Mouse (Mus musculus) midbrain, embryonic 16.5 days (tissue): ENCODE measurements around the gene Glis3. TPM values are rescaled to one million over a fixed set of nuclear protein-coding genes. Genes with fewer than 3 reads are reported as not detected.

Experiments used
- ATAC-seq: fragments of 200-750 bp; cut with Nextera tagmentation; 2 replicates; pipeline ENCODE4 v1.8.0; 2017; ENCODE audit warnings: moderate TSS enrichment
- H3K27ac ChIP-seq: fragments of 300-500 bp; sonication (generic); 2 replicates; pipeline ENCODE4 v1.5.1; 2014; ENCODE audit warnings: mild to moderate bottlenecking, low read length, mixed read lengths
- H3K27me3 ChIP-seq: fragments of 300-500 bp; sonication (generic); 2 replicates; pipeline ENCODE4 v1.6.1; 2014; ENCODE audit warnings: low read depth, low read length, mixed read lengths; ENCODE audit not compliant: control insufficient read depth, insufficient read depth
- H3K36me3 ChIP-seq: fragments of 300-500 bp; sonication (generic); 2 replicates; pipeline ENCODE4 v1.6.1; 2014; ENCODE audit warnings: mild to moderate bottlenecking, low read length, moderate library complexity, mixed read lengths; ENCODE audit not compliant: control insufficient read depth, insufficient read depth
- H3K4me1 ChIP-seq: fragments of 300-500 bp; sonication (generic); 2 replicates; pipeline ENCODE4 v1.6.1; 2014; ENCODE audit warnings: mild to moderate bottlenecking, low read length, mixed read lengths; ENCODE audit not compliant: control insufficient read depth, insufficient read depth
- H3K4me2 ChIP-seq: fragments of 300-500 bp; sonication (generic); 2 replicates; pipeline ENCODE4 v1.6.1; 2014; ENCODE audit warnings: mild to moderate bottlenecking, low read length, mixed read lengths
- H3K4me3 ChIP-seq: fragments of 300-500 bp; sonication (generic); 2 replicates; pipeline ENCODE4 v1.5.1; 2014; ENCODE audit warnings: low read depth, mild to moderate bottlenecking, low read length, moderate library complexity, mixed read lengths
- H3K9ac ChIP-seq: fragments of 300-500 bp; sonication (generic); 2 replicates; pipeline ENCODE4 v1.6.1; 2014; ENCODE audit warnings: low read depth, low read length, mixed read lengths
- H3K9me3 ChIP-seq: fragments of 300-500 bp; sonication (generic); replicated peaks from 2 replicates; pipeline ENCODE4 v1.6.1; 2014; ENCODE audit warnings: mild to moderate bottlenecking, low read length, mixed read lengths; ENCODE audit not compliant: control insufficient read depth, poor library complexity, severe bottlenecking
- WGBS: fragments of 180-500 bp; shearing (Covaris S2); extraction: QIAGEN DNeasy Blood & Tissue Kit; methylation state at CpG from one replicate; pipeline ENCODE4 v1.1.7; 2014; 5-methylcytosine and 5-hydroxymethylcytosine counted together
- polyA plus RNA-seq: library from polyadenylated mRNA; unstranded; fragments of >200 nt; fragmentation: Nextera tagmentation; extraction: Ambion mirVana; gene quantifications from 2 replicates; pipeline ENCODE4 v1.2.1, GENCODE M21; 2015

Gene Glis3
- polyA plus RNA-seq = 2.5 and 2.7 TPM in 2 replicates

- peaks cover 18% of the 10 kb centered on the region for H3K4me1 ChIP-seq
- H3K27me3 ChIP-seq = peaks cover 13% of the 10 kb centered on the region
- WGBS = under 1% methylated on average over 61 of the region's 66 CpGs
- H3K9ac ChIP-seq = peak within 1 kb of the TSS; percentile 65
- no peaks in the 10 kb centered on the region for H3K36me3 ChIP-seq
- ATAC-seq = peak; percentile 91
- H3K27ac ChIP-seq = 0 out of 2 replicates have a peak within 1 kb of the TSS, but pooled peaks have one; percentile 36
- H3K4me3 ChIP-seq = peak within 1 kb of the TSS; percentile 55
- no peaks in the 10 kb centered on the region for H3K9me3 ChIP-seq
- H3K4me2 ChIP-seq = peak within 1 kb of the TSS; percentile 96
Observed at GRCm38 (mm10) chr19:28679776-28680391, at the start of gene Glis3. TSS of gene Glis3 (minus strand) at chr19:28680077.

DNA sequence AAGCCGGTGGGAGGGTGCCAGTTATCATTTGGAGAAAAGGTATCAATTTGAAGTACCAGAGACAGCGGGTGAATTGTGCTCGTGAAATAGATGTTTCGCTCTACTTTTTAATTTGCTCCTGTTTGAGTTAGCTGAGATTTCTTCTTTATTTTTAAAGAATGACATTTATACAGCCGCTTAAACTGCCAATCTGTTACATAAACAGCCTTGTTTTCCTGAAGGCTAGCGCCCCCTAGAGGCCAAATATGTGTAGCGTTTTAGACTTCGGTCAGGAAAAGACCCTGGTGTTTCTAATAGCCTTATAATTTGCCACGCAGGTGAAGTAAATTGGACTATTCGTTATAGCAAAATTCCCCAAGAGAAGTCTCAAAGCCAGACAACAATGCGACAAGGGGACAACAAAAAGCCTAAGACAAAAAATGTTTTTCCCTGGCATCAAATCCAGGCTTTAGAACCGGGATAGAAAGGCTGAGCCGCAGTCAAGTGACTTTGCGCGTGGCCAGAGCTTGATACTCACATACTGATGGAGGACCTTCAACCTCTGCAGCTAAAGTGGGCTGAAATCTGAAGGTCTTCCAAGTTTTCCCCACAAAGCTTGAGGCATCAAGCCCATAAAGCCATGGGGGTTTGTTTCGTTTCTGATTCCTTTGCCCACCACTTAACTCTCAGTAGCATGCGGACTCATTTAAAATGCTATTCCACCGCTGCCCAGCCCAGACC, 46.4 kb upstream of the Glis3 start:
- H3K4me2 ChIP-seq = no peak overlapping the region
- H3K27ac ChIP-seq = no peak overlapping the region
- H3K27me3 ChIP-seq = no peaks in the 10 kb centered on the region
- no peaks in the 10 kb centered on the region for H3K36me3 ChIP-seq
- ATAC-seq = no peak
- WGBS = 55% methylated on average over 18 of the region's 18 CpGs
- no peaks in the 10 kb centered on the region for H3K9me3 ChIP-seq
- no peak overlapping the region for H3K9ac ChIP-seq
- H3K4me3 ChIP-seq = no peak overlapping the region
- no peaks in the 10 kb centered on the region for H3K4me1 ChIP-seq

GRCm38 (mm10) chr19:28724641-28725040, 44.8 kb upstream of the Glis3 start:
- Histone ChIP-seq H3K9ac (no peak overlapping the region), H3K9me3 (no peaks in the 10 kb centered on the region), H3K27ac (no peak overlapping the region), H3K4me3 (no peak overlapping the region), H3K4me1 (no peaks in the 10 kb centered on the region), H3K4me2 (no peak overlapping the region), H3K27me3 (no peaks in the 10 kb centered on the region), H3K36me3 (no peaks in the 10 kb centered on the region)
- 81% methylated on average over 7 of the region's 7 CpGs for WGBS
- ATAC-seq = no peak

GRCm38 (mm10) chr19:28722626-28723025, 42.7 kb upstream of the Glis3 start:
- Histone ChIP-seq H3K36me3 (no peaks in the 10 kb centered on the region), H3K27ac (no peak overlapping the region), H3K9ac (no peak overlapping the region), H3K4me2 (no peak overlapping the region), H3K4me3 (no peak overlapping the region), H3K4me1 (no peaks in the 10 kb centered on the region), H3K27me3 (no peaks in the 10 kb centered on the region), H3K9me3 (no peaks in the 10 kb centered on the region)
- no peak for ATAC-seq
- 78% methylated on average over 4 of the region's 4 CpGs for WGBS

DNA sequence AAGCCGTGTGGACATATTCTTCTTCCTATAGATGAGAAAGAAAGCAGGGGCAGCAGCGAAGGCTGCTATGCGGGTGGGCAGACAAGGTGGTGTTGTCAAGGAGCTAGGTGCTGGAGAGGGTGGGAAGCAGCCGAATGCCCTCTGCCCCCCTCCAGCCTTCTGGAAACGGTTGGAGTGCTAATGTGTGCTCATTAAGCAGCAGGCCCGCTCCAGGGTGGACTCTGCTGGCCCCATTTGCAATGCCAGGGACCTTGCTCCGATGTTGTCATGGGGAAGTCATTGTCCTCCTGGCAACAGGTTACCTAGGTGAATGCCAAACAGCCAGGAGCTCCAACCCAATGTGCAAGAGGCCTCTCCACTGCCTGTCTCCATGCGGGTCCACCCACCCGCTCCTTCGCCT, 42.0 kb upstream of the Glis3 start:
- Histone ChIP-seq H3K27ac (no peak overlapping the region), H3K4me1 (no peaks in the 10 kb centered on the region), H3K9me3 (no peaks in the 10 kb centered on the region), H3K4me2 (no peak overlapping the region), H3K36me3 (no peaks in the 10 kb centered on the region), H3K4me3 (no peak overlapping the region), H3K9ac (no peak overlapping the region), H3K27me3 (no peaks in the 10 kb centered on the region)
- 82% methylated on average over 10 of the region's 10 CpGs for WGBS
- ATAC-seq = no peak

DNA sequence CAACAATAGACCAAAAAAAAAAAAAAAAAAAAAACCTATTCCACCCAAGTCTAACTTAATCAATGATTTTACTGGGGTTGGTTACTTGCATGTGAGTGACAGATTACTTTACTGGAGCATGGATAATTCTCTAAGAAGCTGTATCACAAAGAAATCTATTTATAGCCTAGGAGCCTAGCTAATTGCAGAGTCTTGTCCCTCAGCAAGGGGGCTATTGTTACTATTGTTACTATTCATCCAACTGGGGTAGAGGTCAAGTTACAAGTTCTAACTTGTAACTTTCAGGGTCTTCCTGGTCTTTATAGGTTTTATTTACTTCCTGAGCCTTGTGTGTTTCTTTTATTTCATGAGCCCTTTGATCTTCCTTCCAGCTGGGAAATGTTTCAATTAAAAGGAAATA, 40.1 kb upstream of the Glis3 start:
- no peak for ATAC-seq
- no peak overlapping the region for H3K4me2 ChIP-seq
- H3K36me3 ChIP-seq = no peaks in the 10 kb centered on the region
- no peak overlapping the region for H3K27ac ChIP-seq
- no peak overlapping the region for H3K4me3 ChIP-seq
- no peaks in the 10 kb centered on the region for H3K9me3 ChIP-seq
- H3K4me1 ChIP-seq = no peaks in the 10 kb centered on the region
- H3K27me3 ChIP-seq = no peaks in the 10 kb centered on the region
- no peak overlapping the region for H3K9ac ChIP-seq

DNA sequence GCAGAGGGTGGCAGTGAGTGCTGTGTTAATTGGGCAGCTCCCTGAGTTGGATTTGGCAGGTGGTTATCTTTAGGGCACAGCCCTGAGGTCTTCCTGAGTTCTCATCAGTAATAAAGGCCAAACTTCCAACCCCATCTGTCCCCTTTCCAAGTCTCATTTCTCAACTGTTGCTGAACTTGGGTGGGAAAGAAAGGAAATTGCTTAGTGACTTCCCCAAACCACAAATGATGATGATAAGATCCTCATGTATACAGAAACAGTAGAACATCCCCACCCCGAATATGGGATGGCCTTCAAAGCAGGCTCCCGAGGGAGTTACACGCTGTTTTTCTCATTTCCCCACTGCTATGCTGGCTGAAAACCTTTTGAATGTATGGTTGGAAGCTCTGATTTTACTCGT, 34.8 kb upstream of the Glis3 start:
- Histone ChIP-seq H3K9ac (no peak overlapping the region), H3K9me3 (no peaks in the 10 kb centered on the region), H3K4me3 (no peak overlapping the region), H3K4me2 (no peak overlapping the region), H3K36me3 (no peaks in the 10 kb centered on the region), H3K27me3 (no peaks in the 10 kb centered on the region), H3K27ac (no peak overlapping the region), H3K4me1 (no peaks in the 10 kb centered on the region)
- no peak for ATAC-seq
- 84% methylated on average over 4 of the region's 4 CpGs for WGBS

DNA sequence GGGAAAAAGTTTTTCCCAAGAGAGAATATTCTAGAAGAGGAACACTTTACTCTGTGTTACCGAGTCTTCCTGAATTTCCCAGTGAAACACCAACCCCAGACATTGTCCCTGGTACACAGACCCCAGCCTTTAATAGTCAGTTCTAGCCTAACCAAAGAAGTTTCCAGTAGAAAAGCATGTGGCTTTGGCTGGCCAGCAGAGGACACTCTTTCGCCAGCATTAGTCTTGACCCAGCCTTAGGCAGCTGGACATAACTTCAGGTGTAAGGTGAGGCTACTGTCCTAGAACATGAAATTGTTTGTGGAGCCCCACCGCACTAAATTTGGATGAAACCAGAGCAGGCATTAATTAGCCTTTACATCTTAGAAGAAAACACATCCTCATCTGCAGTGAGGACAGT, 17.8 kb upstream of the Glis3 start:
- no peak for ATAC-seq
- H3K4me2 ChIP-seq = no peak overlapping the region
- H3K27ac ChIP-seq = no peak overlapping the region

GRCm38 (mm10) chr19:28686398-28686797, 6.5 kb upstream of the Glis3 start:
- 71% methylated on average over 4 of the region's 4 CpGs for WGBS
- no peak for ATAC-seq
- no peak overlapping the region for H3K9ac ChIP-seq
- no peak overlapping the region for H3K27ac ChIP-seq
- no peaks in the 10 kb centered on the region for H3K36me3 ChIP-seq
- H3K4me1 ChIP-seq = no peaks in the 10 kb centered on the region
- 0 out of 2 replicates have a peak, but pooled peaks cover 3% of the 10 kb centered on the region for H3K9me3 ChIP-seq
- no peaks in the 10 kb centered on the region for H3K27me3 ChIP-seq
- no peak overlapping the region for H3K4me2 ChIP-seq
- H3K4me3 ChIP-seq = no peak overlapping the region

More for the DNA sequence above, 17.8 kb upstream of the Glis3 start:
- H3K4me1 ChIP-seq = no peaks in the 10 kb centered on the region
- H3K36me3 ChIP-seq = no peaks in the 10 kb centered on the region
- H3K27me3 ChIP-seq = peaks cover 2% of the 10 kb centered on the region; the same call in 1 of the 2 replicates
- 70% methylated on average over 3 of the region's 3 CpGs for WGBS
- no peak overlapping the region for H3K9ac ChIP-seq
- no peaks in the 10 kb centered on the region for H3K9me3 ChIP-seq
- no peak overlapping the region for H3K4me3 ChIP-seq
